Mouse (Mus musculus) spleen, adult 2 months (tissue): ENCODE data around the gene Foxa2.

ENCODE experiments used
- CTCF ChIP-seq: fragments of 200-500 bp; IDR thresholded peaks from 2 replicates; pipeline ENCODE4 v1.5.1; 2011; ENCODE audit warnings: mild to moderate bottlenecking, inconsistent platforms; ENCODE audit not compliant: insufficient read depth, insufficient read length, insufficient replicate concordance; ENCODE audit errors: extremely low read depth
- POLR2A ChIP-seq: fragments of 200-500 bp; IDR thresholded peaks from 2 replicates; pipeline ENCODE4 v1.6.1; 2011; ENCODE audit warnings: low read depth, low read length, inconsistent platforms

GRCm38 (mm10) chr2:148003511-148003910, 43.3 kb downstream of the Foxa2 start:
- TF ChIP-seq CTCF (no peak), POLR2A (no peak)
